Mouse (Mus musculus) gastrocnemius, postnatal 36 days (tissue): Measurements from ENCODE around the gene Adap1. TPM values are rescaled to one million over a fixed set of nuclear protein-coding genes. Genes with fewer than 3 reads are reported as not detected.

Source experiments
- DNase-seq, 2 experiments: peaks; one replicate each; pipeline ENCODE4 v3.0.0; 2022
- intact Hi-C: fragments of 180-260 bp; cut with DNase I; formaldehyde crosslinking; loops from one replicate; pipeline ENCODE4 v1.15.1; 2025
- total RNA-seq, 2 experiments: library from RNA; stranded (reverse); gene quantifications; 2 replicates each; pipeline ENCODE4 v1.2.3; 2021

Gene Adap1
- total RNA-seq, 2 experiments from 2014 or later: 1.6 to 1.7 TPM

DNA sequence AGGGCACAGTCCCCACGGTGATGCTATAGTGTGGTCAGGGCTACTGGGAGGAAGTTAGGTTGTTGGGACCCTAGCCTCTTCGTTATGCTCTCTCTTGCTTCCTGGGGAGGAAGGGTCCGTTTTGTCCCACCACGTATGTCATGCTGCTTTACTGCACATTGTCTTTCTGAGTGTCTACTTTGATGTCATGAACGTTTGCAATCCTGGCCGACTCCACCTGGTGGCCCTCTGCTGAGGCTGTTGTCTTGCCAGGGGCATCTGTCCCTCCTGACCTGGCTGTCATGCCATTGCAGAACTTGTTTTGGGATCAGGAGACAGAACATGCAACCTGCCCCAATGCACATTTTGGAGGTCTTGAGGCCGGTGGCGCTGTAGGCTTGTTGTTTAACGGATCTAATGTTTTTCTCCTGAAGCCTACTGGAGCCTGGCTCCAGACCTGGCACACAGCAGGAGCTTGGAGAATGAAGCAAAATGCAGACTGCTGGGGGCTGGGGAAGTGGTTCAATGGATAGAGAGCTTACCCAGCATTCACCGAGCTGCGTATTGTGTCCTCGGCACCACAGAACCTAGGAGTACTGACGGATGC lies 782 bp upstream of the Adap1 start:
- no peak for DNase-seq
- intact Hi-C loops: loop anchor here (10.0 kb wide), 1 partner anchor 141 kb away; no protein-coding TSS in a partner anchor

DNA sequence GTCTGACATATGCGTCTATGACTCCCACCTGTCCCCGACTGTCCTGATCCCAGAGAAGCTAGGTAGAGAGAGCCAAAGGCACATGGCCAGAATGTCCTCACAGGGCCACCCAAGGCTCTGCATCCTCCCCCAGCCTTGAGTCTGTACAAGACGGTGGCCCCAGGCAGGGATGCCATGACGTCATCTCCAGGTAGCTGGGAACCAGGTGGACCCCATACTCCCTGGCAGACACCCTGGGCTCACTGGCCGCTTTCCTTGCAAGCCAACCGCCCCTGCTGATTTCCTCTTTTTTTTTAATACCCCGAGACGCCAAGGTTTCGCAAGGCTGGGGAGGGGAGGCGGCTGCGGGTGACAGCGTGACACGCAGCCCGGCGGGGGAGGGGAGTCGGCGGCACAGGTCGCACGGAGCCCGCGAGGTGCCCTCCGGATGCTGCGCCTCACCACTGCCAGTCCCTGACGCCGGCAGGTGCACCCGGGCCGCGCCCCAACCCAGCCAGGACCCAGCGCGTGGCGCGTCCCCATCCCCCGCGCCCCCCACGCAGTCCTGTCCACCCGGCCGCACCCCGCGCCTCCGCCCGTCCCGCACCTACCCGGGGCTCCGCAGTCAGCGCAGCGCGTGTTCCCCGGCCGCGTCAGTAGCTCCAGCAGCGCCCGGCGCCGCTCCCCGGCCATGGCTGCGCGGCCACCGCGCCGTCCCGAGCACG lies 579 bp downstream of the Adap1 start:
- no peak for DNase-seq
- intact Hi-C loops: loop anchor here (2.0 to 10.0 kb wide), 2 partner anchors 44 to 140 kb away; no protein-coding TSS in a partner anchor

DNA sequence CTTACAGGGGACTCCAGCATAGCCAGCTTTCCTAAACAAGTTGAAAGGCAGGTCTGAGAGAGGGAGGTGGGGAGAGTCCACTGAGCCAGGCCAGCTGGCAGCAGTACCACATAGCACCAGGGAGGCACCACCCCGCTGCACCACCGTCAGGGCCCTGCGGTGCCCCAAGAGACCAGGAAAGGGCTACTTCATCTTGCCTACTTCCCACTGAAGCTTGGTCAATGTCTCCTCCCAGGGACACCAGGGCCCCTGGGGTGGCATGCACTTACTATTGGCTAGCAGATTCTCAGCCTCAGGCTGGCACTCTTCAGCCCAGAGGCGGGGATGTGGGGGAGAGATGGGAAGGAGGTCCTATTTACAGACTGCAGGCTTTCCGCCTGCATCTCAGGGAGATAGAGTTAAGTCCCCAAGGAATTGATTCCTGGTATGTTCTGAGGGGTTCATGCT lies 1.4 kb downstream of the Adap1 start:
- no peak for DNase-seq
- intact Hi-C loops: loop anchor here (2.0 to 10.0 kb wide), 2 partner anchors 43 to 139 kb away; no protein-coding TSS in a partner anchor

DNA sequence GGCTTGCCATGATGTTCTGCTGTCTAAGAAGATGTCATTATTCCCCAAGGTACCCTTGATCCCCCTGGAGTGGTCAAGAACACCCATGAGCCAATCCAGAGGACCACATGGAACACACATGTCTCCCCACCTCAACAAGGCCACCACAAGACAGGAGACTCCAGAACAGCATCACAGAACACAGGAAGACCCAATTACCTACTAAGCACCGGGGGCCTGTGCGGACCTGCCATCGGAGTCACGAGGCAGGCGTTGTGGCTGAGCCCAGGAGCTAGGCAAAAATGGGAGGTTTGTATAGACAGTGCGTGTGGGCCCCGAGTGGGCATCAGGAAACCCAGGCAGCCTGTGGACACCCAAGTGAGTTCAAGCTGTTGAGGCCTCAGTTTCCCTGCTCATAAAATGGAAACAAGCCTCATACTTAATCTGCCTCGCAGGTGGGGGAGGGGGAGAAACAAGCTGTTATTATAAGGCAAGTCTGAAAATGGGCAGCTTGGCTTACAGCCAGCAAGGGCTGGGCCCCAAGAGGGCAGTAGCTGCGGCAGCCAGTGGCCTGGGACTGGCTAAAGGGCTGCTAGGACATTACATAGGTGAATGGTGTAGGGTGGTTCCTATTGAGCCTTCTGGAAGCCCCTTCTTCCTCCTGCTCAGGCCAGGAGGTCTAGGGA lies 2.0 kb downstream of the Adap1 start:
- intact Hi-C loops: loop anchor here (10.0 kb wide), 1 partner anchor 139 kb away; no protein-coding TSS in a partner anchor
- DNase-seq: no peak

DNA sequence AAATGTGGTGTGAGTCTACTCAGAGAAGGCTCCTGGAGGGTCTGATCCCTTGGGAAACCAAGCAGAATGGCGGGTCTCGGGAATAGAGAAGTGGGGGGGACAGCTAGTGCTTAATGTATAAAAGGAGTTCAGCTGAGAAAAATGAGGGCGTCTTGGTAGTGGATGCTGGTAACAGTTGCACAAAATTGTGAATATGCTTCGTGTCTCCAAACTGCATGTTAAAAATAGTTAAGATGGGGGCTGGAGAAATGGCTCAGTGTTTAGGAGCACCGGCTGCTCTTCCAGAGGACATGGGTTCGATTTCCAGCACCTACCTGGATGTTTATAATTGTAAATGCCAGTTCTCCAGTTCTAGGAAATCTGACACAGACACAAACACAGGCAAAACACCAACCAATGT lies 4.1 kb downstream of the Adap1 start:
- intact Hi-C loops: loop anchor here (10.0 kb wide), 1 partner anchor 137 kb away; no protein-coding TSS in a partner anchor
- no peak for DNase-seq

DNA sequence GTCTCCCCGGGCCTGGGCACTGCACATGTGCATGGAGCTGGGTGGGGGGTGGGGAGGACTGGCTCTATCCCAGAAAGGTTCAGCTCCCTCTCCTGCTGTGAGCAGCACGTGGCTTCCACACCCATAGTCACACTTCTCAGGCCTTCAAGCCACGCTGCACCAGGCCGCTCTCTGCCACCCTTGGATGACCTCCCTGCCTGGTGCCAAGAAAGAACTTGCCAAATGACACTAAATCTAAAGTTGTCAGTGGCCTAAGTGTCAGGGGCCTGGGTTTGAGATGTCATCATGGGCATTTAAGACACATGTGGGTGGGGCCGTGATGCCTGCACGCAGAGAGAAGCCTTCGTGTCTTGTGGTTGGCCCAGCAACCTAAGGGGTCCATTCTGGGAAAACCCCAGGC lies 5.0 kb downstream of the Adap1 start:
- DNase-seq: no peak
- intact Hi-C loops: loop anchor here (10.0 kb wide), 1 partner anchor 136 kb away; no protein-coding TSS in a partner anchor

DNA sequence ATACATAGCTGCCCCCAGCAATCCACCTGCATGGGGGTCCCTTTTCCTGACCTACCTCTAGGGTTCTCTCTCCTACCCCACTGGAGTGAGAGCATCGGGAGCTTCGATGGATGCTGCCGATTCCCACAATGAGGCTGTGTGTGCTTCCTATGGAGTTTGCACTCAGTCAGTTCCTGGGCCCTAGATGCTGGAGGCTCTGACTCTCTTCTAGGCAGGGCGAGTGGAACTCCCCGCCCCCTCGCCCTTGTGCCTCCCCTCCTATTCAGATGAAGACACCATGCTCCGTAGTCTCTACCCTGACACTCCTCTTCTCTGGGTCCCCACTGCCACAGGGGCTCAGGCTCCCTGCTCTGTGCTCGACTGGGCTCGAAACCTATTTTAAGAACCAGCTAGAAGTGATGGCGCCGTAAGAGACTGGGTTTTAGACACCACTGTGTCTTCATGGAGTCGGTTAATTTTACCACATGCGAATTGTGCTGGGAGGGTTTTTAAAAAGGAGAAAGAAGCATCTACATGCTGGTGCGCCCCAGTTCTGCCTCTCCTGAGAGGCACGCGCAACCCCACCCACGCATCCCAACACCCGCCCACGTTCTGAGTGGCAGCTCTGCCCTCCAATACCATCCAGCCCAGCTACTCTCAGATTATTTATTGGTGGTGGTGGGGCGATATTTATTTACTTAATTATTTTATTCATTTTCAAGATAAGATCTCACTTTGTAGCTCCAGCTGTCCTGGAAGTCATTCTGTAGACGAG lies 7.5 kb downstream of the Adap1 start:
- intact Hi-C loops: no loop called here
- DNase-seq: no peak

DNA sequence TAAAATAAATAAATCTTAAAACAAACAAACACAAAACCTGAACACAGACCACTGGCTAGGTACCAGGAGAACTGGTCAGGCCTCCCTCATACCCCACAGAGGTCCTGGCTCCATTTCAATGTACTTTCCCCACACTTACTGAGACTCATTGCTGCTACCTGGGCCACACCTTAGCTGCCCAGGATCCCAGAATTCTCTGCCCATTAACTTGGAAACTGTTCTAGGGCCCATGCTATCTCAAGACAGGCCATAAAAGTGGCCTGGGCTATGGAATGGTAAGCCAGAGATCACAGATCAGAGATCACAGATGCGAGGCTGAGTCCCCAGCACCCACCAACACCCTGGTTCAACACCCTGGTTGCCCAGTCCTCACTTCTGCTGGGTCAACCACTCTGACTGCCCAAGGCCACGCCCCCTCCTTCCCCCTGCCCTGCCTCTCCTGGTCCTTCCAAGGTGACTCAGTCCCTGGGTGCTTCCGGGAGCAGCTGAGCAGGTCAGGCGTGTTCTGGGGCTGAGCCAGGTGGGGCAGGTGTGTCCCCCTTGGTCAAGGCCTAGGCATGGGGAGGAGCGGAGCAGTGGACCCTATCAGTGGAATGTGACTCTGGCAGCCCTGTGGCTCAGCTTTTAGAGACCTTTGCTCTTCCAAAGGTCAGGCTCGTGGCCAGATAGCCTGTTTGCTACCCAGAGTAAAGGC lies 8.3 kb downstream of the Adap1 start:
- intact Hi-C loops: no loop called here
- no peak for DNase-seq

DNA sequence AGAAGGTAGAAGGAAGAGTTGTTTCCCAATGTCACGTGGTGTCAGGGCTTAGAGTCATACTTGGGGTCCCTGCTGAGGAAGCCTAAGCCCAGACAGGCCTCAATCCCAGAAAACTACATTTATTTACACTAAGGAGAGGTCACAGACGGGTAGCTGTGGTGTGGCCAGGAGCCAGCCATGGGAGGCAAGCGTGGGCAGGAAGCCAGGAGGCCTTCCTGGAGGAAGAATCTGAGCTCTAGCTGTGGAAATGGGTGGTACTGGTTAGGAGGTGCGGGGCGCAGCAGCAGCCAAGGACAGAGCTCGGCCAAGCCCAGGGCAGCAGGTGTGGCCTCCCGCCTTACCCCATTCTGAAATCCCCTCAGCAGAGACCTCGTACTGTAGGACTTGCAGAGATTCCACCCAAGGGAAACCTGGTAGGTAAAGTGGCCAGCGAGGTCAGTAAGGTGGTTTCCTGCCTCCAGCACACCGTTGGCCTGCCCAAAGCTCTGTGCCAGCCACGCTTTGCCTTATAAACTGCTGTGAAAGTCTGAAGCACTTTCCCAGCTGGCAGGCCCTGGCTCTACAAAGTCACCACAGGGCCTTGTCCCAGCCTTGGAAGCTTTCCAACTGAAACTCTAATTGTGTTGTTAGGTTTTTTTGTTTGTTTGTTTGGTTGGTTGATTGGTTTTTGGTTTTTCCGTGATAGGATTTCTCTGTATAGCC lies 10.3 kb downstream of the Adap1 start:
- DNase-seq: no peak

DNA sequence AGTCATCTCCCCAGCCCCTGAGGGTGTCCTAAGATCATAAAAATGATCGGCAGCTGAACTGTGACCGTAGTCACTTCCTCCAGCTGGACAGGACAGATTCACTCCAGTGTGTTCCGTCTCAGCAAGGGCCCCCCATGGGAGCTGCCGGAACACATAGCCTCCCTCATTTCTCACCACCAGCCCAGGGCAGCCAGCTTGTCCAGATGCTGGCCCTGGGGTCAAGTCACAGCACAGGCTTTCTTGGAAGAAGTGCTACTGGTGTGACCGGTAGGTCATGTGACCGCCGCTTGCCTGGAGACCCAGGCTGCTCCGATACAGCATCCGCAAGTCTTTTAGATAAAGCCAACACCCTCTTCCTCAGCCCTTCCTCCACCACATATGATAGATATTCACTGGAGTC lies 11.9 kb downstream of the Adap1 start:
- DNase-seq: no peak
- intact Hi-C loops: no loop called here

More for the DNA sequence above, 10.3 kb downstream of the Adap1 start:
- intact Hi-C loops: no loop called here

DNA sequence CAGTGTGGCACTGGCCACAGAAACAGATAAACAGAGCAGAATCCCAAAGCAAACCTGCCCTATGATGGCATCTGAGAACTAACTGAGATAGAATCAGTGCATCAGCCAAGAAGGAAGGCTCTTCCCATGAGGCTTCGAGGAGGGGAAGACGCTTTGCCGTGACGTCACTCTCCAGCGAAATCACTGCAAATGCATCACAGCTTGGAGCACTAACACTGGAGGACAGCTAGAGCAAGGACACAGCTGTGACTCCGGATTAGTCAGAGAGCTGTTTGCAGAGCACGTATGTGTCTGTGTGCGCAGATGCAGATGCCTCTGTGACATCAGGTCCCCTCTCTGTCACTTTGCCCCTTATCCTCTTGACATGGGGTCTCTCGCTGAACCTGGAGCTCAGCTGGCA lies 13.6 kb downstream of the Adap1 start:
- no peak for DNase-seq
- intact Hi-C loops: no loop called here

DNA sequence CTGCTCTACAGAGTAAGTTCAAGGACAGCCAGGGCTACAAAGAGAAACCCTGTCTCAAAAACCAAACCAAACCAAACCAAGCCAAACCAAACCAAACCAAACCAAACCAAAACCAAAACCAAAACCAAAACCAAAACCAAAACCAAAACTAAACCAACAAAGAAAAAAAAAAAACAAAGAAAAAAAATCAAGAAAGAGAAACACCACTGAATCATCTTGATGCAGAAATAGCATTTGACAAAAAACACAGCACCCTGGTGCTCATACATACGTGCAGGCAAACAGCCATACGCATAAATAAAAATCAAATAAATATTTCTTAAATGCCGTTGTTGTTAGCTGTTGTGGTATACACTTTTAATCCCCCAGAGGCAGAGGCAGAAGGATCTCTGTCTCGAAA lies 14.9 kb downstream of the Adap1 start:
- no peak for DNase-seq
- intact Hi-C loops: no loop called here

DNA sequence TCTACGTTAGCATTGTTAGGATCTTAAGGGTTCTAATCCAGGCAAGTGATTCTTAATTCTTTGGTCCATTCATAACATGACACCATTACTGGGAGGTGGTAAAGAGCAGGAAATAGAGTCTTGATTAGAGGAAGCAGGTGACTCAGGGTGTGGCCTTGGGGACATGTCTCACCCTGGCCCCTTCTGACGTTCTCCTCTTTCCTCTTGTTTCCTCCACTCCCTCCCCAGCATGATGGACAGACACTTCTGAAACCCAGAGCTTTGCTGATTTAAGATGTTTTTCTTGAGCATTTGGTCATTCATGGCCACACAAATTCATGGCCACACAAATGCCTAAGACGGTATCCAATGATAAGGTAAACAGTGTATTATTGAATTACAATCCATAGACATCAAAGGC lies 15.5 kb downstream of the Adap1 start:
- intact Hi-C loops: no loop called here
- DNase-seq: no peak

DNA sequence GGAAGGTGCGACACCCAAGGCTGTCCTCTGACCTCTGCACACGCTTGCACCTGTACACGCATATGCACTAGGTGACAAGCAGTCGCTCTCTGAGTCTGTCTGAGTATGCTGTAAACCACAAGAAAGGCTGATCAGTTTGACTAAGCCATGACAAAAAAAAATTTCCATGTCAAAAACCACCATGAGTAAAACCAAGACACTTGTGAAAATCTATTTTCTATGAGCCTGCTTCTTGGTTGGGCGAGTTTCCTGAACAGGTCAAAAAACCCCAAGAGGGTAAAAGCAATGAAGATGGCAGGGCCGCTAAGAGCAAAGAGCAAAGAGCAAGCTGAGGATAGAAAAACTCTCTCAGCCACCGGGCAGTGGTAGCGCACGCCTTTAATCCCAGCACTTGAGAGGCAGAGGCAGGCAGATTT lies 21.8 kb downstream of the Adap1 start:
- intact Hi-C loops: no loop called here
- no peak for DNase-seq

DNA sequence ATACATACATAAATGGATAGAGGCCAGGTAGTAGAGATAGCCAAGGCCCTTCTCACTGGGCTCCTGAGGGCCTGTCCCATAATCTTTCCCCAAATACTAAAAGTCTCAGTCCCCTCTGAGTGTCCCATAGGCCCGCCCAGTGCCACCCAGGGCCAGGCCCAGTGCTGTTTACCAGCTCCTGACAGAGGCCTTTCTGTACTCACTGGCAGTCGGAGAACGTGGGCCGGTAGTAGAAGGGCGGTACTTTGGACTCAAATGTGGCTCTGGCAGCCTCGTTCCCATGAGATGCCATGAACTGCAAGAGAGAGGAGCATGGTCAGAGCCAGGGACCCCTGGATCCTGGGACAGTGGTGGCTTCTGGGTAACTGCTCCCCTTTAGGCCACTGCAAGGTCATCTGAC lies 23.3 kb downstream of the Adap1 start:
- intact Hi-C loops: no loop called here
- no peak for DNase-seq

DNA sequence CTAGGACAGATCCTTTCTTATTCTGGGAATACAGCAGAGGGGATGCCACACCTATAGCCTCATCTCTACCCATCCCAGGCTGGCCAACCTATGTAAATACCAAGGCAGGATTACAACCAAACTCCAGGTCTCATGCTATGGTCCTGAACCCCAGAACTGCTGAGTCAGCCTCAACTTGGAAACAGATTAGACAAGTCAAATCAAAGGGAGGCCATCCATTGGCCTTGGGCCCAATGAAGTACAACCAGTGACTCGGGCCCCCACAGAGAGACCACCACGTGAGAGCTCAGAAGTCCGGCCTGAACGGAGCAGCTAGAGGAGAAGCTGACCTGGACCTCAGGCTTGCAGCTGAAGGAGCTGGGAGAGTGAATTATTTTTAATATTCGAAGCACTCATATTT lies 27.7 kb downstream of the Adap1 start:
- DNase-seq: no peak

DNA sequence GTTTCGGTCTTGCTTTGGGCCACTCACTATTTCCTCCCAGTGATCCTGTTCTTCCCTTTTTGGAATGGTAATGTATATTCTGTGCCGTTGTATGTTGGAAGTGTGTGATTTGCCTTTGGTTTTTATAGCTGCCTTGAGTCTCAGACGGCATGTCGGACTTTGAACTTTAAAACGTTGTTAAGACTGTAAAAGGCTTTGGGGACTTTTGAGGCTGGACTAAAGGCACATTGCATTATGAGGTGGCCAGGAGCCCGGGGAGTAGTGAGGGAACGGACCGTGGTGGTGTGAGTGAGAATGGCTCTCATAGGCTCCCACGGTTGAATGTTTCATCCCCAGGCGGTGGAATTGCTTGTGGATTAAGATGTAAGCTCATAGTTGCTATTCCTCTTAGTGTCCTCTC lies 28.3 kb downstream of the Adap1 start:
- intact Hi-C loops: no loop called here

More for the DNA sequence above, 27.7 kb downstream of the Adap1 start:
- intact Hi-C loops: no loop called here

DNA sequence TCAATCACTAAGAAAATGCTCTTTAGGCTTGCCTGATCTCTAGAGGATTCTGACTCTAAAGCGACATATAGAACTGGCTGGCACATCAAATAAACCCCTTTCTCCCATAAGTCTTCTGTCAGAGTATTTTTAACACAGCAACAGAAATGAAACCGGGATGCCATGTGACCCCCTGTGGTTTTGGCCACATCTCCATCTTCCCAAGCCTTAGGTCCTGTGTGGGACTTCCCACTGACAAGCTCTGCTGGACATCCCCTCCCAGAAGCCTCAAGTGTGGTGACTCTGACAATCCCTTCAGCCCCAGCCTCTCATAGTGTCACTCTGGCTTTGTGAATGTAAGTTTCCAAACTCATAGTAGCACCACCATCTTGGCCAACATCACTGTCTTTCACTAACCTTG lies 31.3 kb downstream of the Adap1 start:
- intact Hi-C loops: no loop called here
- no peak for DNase-seq

More for the DNA sequence above, 28.3 kb downstream of the Adap1 start:
- DNase-seq: no peak

DNA sequence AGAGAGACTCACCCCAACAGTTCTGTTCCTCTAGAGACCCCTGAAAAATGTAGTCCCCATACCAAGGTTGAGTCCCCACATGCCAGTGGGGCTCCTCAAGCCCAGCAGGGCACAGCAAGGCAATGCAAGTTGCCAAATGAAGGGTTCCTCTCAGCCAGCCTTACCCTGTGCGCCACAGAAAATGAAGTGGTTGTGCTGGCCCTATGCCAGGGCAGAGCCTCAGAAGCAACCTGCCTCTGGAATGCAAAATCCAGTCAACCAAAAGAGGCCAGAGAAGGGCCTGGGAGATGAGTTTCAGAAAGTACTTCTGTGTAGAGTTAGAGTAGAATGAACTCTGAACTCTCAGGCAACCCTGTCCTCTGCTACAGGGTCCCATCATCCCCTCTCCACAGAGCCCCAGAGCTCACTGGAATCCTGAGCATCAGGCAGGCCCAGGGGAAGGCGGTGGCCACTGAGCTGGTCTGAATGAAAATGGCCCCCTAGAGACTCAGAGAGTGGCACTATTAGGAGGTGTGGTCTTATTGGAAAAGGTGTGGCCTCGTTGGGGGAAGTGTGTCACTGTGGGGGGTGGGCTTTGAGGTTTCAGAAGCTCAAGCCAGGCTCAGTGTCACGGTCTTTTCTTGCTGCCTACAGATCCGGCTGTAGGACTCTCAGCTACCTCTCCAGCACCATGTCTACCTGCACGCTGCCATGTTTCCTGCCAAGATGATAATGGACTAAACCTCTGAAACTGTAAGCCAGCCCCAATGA lies 33.4 kb downstream of the Adap1 start:
- intact Hi-C loops: no loop called here
- no peak for DNase-seq
